Mouse (Mus musculus) midbrain, embryonic 14.5 days (tissue): ENCODE measurements around the gene Ndufaf2. TPM values are rescaled to one million over a fixed set of nuclear protein-coding genes. Genes with fewer than 3 reads are reported as not detected.

ENCODE experiments used
- ATAC-seq: fragments of 200-750 bp; cut with Nextera tagmentation; 2 replicates; pipeline ENCODE4 v1.8.0; 2017; ENCODE audit warnings: moderate number of reproducible peaks, moderate library complexity; ENCODE audit not compliant: low FRiP score, low TSS enrichment
- DNase-seq: peaks from one replicate; pipeline ENCODE4 v3.0.0-alpha.2; 2015
- H3K27ac ChIP-seq: fragments of 300-500 bp; sonication (generic); replicated peaks from 2 replicates; pipeline ENCODE4 v1.5.1; 2014; ENCODE audit warnings: mild to moderate bottlenecking, low read depth, low read length, moderate library complexity
- H3K27me3 ChIP-seq: fragments of 300-500 bp; sonication (generic); 2 replicates; pipeline ENCODE4 v1.6.1; 2014; ENCODE audit warnings: low read length, control low read depth, mixed read lengths; ENCODE audit not compliant: control insufficient read depth, insufficient read depth
- H3K36me3 ChIP-seq: fragments of 300-500 bp; sonication (generic); 2 replicates; pipeline ENCODE4 v1.6.1; 2014; ENCODE audit warnings: low read length, control low read depth; ENCODE audit not compliant: control insufficient read depth, insufficient read depth
- H3K4me1 ChIP-seq: fragments of 300-500 bp; sonication (generic); 2 replicates; pipeline ENCODE4 v1.6.1; 2014; ENCODE audit warnings: mild to moderate bottlenecking, antibody characterized with exemption, low read length, control low read depth; ENCODE audit not compliant: control insufficient read depth, insufficient read depth
- H3K4me2 ChIP-seq: fragments of 300-500 bp; sonication (generic); 2 replicates; pipeline ENCODE4 v1.6.1; 2014; ENCODE audit warnings: mild to moderate bottlenecking, low read length, moderate library complexity
- H3K4me3 ChIP-seq: fragments of 300-500 bp; sonication (generic); replicated peaks from 2 replicates; pipeline ENCODE4 v1.5.1; 2014; ENCODE audit warnings: low read depth, low read length
- H3K9ac ChIP-seq: fragments of 300-500 bp; sonication (generic); replicated peaks from 2 replicates; pipeline ENCODE4 v1.6.1; 2014; ENCODE audit warnings: mild to moderate bottlenecking, low read length, moderate library complexity
- H3K9me3 ChIP-seq: fragments of 300-500 bp; sonication (generic); 2 replicates; pipeline ENCODE4 v1.6.1; 2016; ENCODE audit warnings: low read length, control low read depth, mixed read lengths; ENCODE audit not compliant: control insufficient read depth
- WGBS: fragments of 180-500 bp; shearing (Covaris S2); extraction: QIAGEN DNeasy Blood & Tissue Kit; methylation state at CpG from one replicate; pipeline ENCODE4 v1.1.7; 2014; 5-methylcytosine and 5-hydroxymethylcytosine counted together
- polyA plus RNA-seq: library from polyadenylated mRNA; unstranded; fragments of >200 nt; fragmentation: Nextera tagmentation; extraction: Ambion mirVana; gene quantifications from 2 replicates; pipeline ENCODE4 v1.2.1, GENCODE M21; 2014

The Ndufaf2 gene
- polyA plus RNA-seq, 1 experiment from 2014 or later = 64.3 TPM

- Histone ChIP-seq H3K27ac (no peak overlapping the region), H3K9ac (no peak overlapping the region), H3K4me2 (no peak overlapping the region), H3K4me1 (no peaks in the 10 kb centered on the region), H3K27me3 (no peaks in the 10 kb centered on the region), H3K9me3 (no peaks in the 10 kb centered on the region), H3K36me3 (no peaks in the 10 kb centered on the region), H3K4me3 (no peak overlapping the region)
- ATAC-seq (no peak), DNase-seq (no peak)
- WGBS = 74% methylated on average over 7 of the region's 7 CpGs
Observed at GRCm38 (mm10) chr13:108092290-108092689, 66.1 kb downstream of the Ndufaf2 start.

GRCm38 (mm10) chr13:108086724-108087123 is 71.7 kb downstream of the Ndufaf2 start:
- Histone ChIP-seq H3K36me3 (no peaks in the 10 kb centered on the region), H3K9me3 (no peaks in the 10 kb centered on the region), H3K4me3 (no peak overlapping the region), H3K4me1 (no peaks in the 10 kb centered on the region), H3K27me3 (no peaks in the 10 kb centered on the region), H3K27ac (no peak overlapping the region), H3K4me2 (no peak overlapping the region), H3K9ac (no peak overlapping the region)
- DNase-seq (no peak), ATAC-seq (no peak)
- WGBS = 91% methylated on average over 4 of the region's 4 CpGs

GRCm38 (mm10) chr13:108086036-108086435 is 72.4 kb downstream of the Ndufaf2 start:
- DNase-seq = no peak
- 85% methylated on average over 5 of the region's 5 CpGs for WGBS
- H3K4me2 ChIP-seq = no peak overlapping the region

GRCm38 (mm10) chr13:108084086-108084485 is 74.3 kb downstream of the Ndufaf2 start:
- ATAC-seq (no peak), DNase-seq (no peak)
- Histone ChIP-seq H3K27ac (no peak overlapping the region), H3K4me2 (no peak overlapping the region), H3K9ac (no peak overlapping the region), H3K4me1 (no peaks in the 10 kb centered on the region), H3K9me3 (no peaks in the 10 kb centered on the region), H3K27me3 (no peaks in the 10 kb centered on the region), H3K36me3 (no peaks in the 10 kb centered on the region), H3K4me3 (no peak overlapping the region)
- 98% methylated on average over 4 of the region's 4 CpGs for WGBS

More at GRCm38 (mm10) chr13:108086036-108086435, 72.4 kb downstream of the Ndufaf2 start:
- H3K27ac ChIP-seq = no peak overlapping the region
- H3K9me3 ChIP-seq = no peaks in the 10 kb centered on the region
- no peak overlapping the region for H3K9ac ChIP-seq
- no peaks in the 10 kb centered on the region for H3K36me3 ChIP-seq
- H3K4me1 ChIP-seq = no peaks in the 10 kb centered on the region
- no peaks in the 10 kb centered on the region for H3K27me3 ChIP-seq
- no peak for ATAC-seq
- H3K4me3 ChIP-seq = no peak overlapping the region

GRCm38 (mm10) chr13:108077901-108078300 is 80.5 kb downstream of the Ndufaf2 start:
- Histone ChIP-seq H3K4me3 (no peak overlapping the region), H3K4me2 (no peak overlapping the region), H3K27ac (no peak overlapping the region), H3K9ac (no peak overlapping the region), H3K27me3 (no peaks in the 10 kb centered on the region), H3K4me1 (no peaks in the 10 kb centered on the region), H3K9me3 (no peaks in the 10 kb centered on the region), H3K36me3 (no peaks in the 10 kb centered on the region)
- DNase-seq (no peak), ATAC-seq (no peak)
- WGBS = 81% methylated on average over 4 of the region's 4 CpGs

- Histone ChIP-seq H3K4me1 (no peaks in the 10 kb centered on the region), H3K36me3 (no peaks in the 10 kb centered on the region), H3K9me3 (no peaks in the 10 kb centered on the region), H3K4me3 (no peak overlapping the region), H3K27me3 (no peaks in the 10 kb centered on the region), H3K27ac (no peak overlapping the region), H3K9ac (no peak overlapping the region), H3K4me2 (no peak overlapping the region)
- WGBS = 80% methylated on average over 6 of the region's 6 CpGs
- ATAC-seq (no peak), DNase-seq (no peak)
Observed at GRCm38 (mm10) chr13:108077476-108077875, 80.9 kb downstream of the Ndufaf2 start.

- ATAC-seq = no peak
Observed at GRCm38 (mm10) chr13:108070171-108070570, 88.3 kb downstream of the Ndufaf2 start.

GRCm38 (mm10) chr13:108069151-108069550 is 89.3 kb downstream of the Ndufaf2 start:
- no peak overlapping the region for H3K27ac ChIP-seq
- H3K4me3 ChIP-seq = no peak overlapping the region
- DNase-seq (no peak), ATAC-seq (no peak)
- no peak overlapping the region for H3K4me2 ChIP-seq
- no peak overlapping the region for H3K9ac ChIP-seq
- H3K9me3 ChIP-seq = no peaks in the 10 kb centered on the region
- WGBS = 77% methylated on average over 4 of the region's 4 CpGs
- no peaks in the 10 kb centered on the region for H3K27me3 ChIP-seq
- peaks cover 4% of the 10 kb centered on the region for H3K4me1 ChIP-seq
- no peaks in the 10 kb centered on the region for H3K36me3 ChIP-seq

More at GRCm38 (mm10) chr13:108070171-108070570, 88.3 kb downstream of the Ndufaf2 start:
- DNase-seq = no peak
- Histone ChIP-seq H3K9me3 (no peaks in the 10 kb centered on the region), H3K9ac (no peak overlapping the region), H3K4me2 (no peak overlapping the region), H3K36me3 (no peaks in the 10 kb centered on the region), H3K4me3 (no peak overlapping the region), H3K4me1 (no peaks in the 10 kb centered on the region), H3K27me3 (no peaks in the 10 kb centered on the region), H3K27ac (no peak overlapping the region)
- WGBS = 96% methylated on average over 10 of the region's 10 CpGs

GRCm38 (mm10) chr13:108066021-108066420 is 92.4 kb downstream of the Ndufaf2 start:
- no peaks in the 10 kb centered on the region for H3K27me3 ChIP-seq
- H3K4me3 ChIP-seq = no peak overlapping the region
- 75% methylated on average over 2 of the region's 2 CpGs for whole genome bisulfite sequencing
- no peak overlapping the region for H3K27ac ChIP-seq
- no peaks in the 10 kb centered on the region for H3K36me3 ChIP-seq
- no peak overlapping the region for H3K4me2 ChIP-seq
- no peaks in the 10 kb centered on the region for H3K9me3 ChIP-seq
- no peak overlapping the region for H3K9ac ChIP-seq
- ATAC-seq = no peak
- DNase-seq = no peak
- H3K4me1 ChIP-seq = peaks cover 11% of the 10 kb centered on the region
